Mouse (Mus musculus) kidney, adult 2 months (tissue): ENCODE results near the gene Slc11a1.

ENCODE experiments used
- CTCF ChIP-seq: fragments of 200-500 bp; conservative IDR thresholded peaks from 2 replicates; pipeline ENCODE4 v1.5.1; 2011; ENCODE audit warnings: low read depth, mild to moderate bottlenecking, control low read depth, low read length, moderate library complexity, mixed read lengths; ENCODE audit not compliant: insufficient read depth, insufficient read length
- POLR2A ChIP-seq: fragments of 200-500 bp; IDR thresholded peaks from one replicate; pipeline ENCODE4 v1.6.1; 2011; ENCODE audit warnings: low read depth, low read length, control low read depth

GRCm38 (mm10) chr1:74338013-74338412 lies 37.0 kb upstream of the Slc11a1 start:
- TF ChIP-seq CTCF (no peak), POLR2A (no peak)
